Mouse (Mus musculus) 416B (cell line): ENCODE measurements at regions not wholly inside any gene's neighbourhood (a gene's known extent, or its start where the extent isn't known, plus 50 kb on each side); places are given as distances from the start of the nearest gene placed in this dataset.

Experiments
- DNase-seq: peaks from one replicate; pipeline ENCODE4 v3.0.0; 2011; ENCODE audit warnings: low read depth

- no peak for DNase-seq
These were observed 288.5 kb upstream of the 4930412O13Rik start for GRCm38 (mm10) chr2:9592531-9592930.

GRCm38 (mm10) chr2:9593931-9594330, 287.1 kb upstream of the 4930412O13Rik start:
- peak; percentile 44 for DNase-seq

GRCm38 (mm10) chr2:9595236-9595850, 285.7 kb upstream of the 4930412O13Rik start:
- DNase-seq = no peak

- no peak for DNase-seq
These were observed 284.9 kb upstream of the 4930412O13Rik start for GRCm38 (mm10) chr2:9596135-9596534.

- no peak for DNase-seq
These were observed 276.1 kb upstream of the 4930412O13Rik start for GRCm38 (mm10) chr2:9604984-9605383.

GRCm38 (mm10) chr2:9607547-9607946, 273.5 kb upstream of the 4930412O13Rik start:
- no peak for DNase-seq

- no peak for DNase-seq
These were observed 266.6 kb upstream of the 4930412O13Rik start for GRCm38 (mm10) chr2:9614415-9614814.

- no peak for DNase-seq
These were observed 264.8 kb upstream of the 4930412O13Rik start for GRCm38 (mm10) chr2:9616292-9616691.

- no peak for DNase-seq
These were observed 260.5 kb upstream of the 4930412O13Rik start for GRCm38 (mm10) chr2:9620303-9621244.

- no peak for DNase-seq
These were observed 257.4 kb upstream of the 4930412O13Rik start for GRCm38 (mm10) chr2:9623702-9624101.

GRCm38 (mm10) chr2:9628026-9628425, 253.0 kb upstream of the 4930412O13Rik start:
- DNase-seq = no peak

GRCm38 (mm10) chr2:9632719-9633446, 248.2 kb upstream of the 4930412O13Rik start:
- DNase-seq = no peak

GRCm38 (mm10) chr2:9639262-9639661, 241.8 kb upstream of the 4930412O13Rik start:
- DNase-seq = no peak

- no peak for DNase-seq
These were observed 239.4 kb upstream of the 4930412O13Rik start for GRCm38 (mm10) chr2:9641629-9642028.

- no peak for DNase-seq
These were observed 238.6 kb upstream of the 4930412O13Rik start for GRCm38 (mm10) chr2:9642411-9642810.

GRCm38 (mm10) chr2:9646466-9646865, 234.6 kb upstream of the 4930412O13Rik start:
- no peak for DNase-seq

GRCm38 (mm10) chr2:9646963-9647362, 234.1 kb upstream of the 4930412O13Rik start:
- no peak for DNase-seq

- DNase-seq = no peak
These were observed 231.0 kb upstream of the 4930412O13Rik start for GRCm38 (mm10) chr2:9650082-9650481.

- DNase-seq = no peak
These were observed 222.2 kb upstream of the 4930412O13Rik start for GRCm38 (mm10) chr2:9658880-9659279.

GRCm38 (mm10) chr2:9669621-9670020, 211.4 kb upstream of the 4930412O13Rik start:
- no peak for DNase-seq

- peak; percentile 41 for DNase-seq
These were observed 199.3 kb upstream of the 4930412O13Rik start for GRCm38 (mm10) chr2:9681691-9682152.

GRCm38 (mm10) chr2:9683673-9684210, 197.3 kb upstream of the 4930412O13Rik start:
- DNase-seq = no peak
